Mouse (Mus musculus): ENCODE measurements around the gene Ttbk1. TPM values are rescaled to one million over a fixed set of nuclear protein-coding genes. Genes with fewer than 3 reads are reported as not detected.

The Ttbk1 gene
- total and polyA plus RNA-seq, 3 experiments, result 0.08 TPM; not detected in 2

DNA sequence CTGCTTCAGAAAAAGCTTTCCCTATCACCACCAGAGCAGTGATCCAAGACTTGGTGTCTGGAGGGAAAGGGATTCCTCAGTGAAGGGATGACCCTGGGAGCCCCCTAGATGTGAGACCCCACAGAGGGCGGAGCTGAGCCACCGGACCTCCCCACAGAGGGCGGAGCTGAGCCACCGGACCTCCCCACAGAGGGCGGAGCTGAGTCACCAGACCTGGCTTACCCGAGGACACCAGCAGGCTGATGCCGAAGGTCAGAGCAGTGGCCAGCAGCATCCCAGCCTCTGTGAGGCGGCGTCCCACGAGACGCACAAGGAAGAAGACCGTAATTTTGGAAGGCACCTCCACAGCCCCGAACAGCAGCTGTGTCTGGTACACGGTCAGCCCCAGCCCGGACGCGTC lies 53.8 kb downstream of the Ttbk1 start:
- no peaks in the 10 kb centered on the region for H3K79me2 ChIP-seq (ENCODE audit: control insufficient read depth, insufficient read depth, low read length, poor library complexity)
- H3K27ac ChIP-seq (ENCODE audit: control insufficient read depth, low read depth, low read length), result no peak overlapping the region
- no peaks in the 10 kb centered on the region for H3K36me3 ChIP-seq (ENCODE audit: control insufficient read depth in 1 of 2, insufficient read depth in 2 of 2, low read length in 2 of 2)
- TF ChIP-seq GABPA (IDR thresholded peaks at IDR 0.05; ENCODE audit: low read depth, low read length) (no peak), TCF12 (IDR thresholded peaks at IDR 0.05; ENCODE audit: low read depth, low read length) (no peak), ELF1 (IDR thresholded peaks at IDR 0.05; ENCODE audit: low read depth, low read length) (no peak), POLR2AphosphoS2 (IDR thresholded peaks at IDR 0.05; ENCODE audit: low read length) (no peak), HCFC1 (IDR thresholded peaks at IDR 0.05; ENCODE audit: low read depth, low read length) (no peak), MEF2A (IDR thresholded peaks at IDR 0.05; ENCODE audit: extremely low read depth, insufficient replicate concordance, low read depth, low read length, poor library complexity, severe bottlenecking) (no peak), RAD21 (IDR thresholded peaks at IDR 0.05; ENCODE audit: low read depth, low read length) (no peak), EP300 (IDR thresholded peaks at IDR 0.05; ENCODE audit: low read depth in 1 of 2, low read length in 2 of 2) (no peak), POLR2A (IDR thresholded peaks at IDR 0.05; ENCODE audit: control insufficient read depth in 1 of 2, insufficient read depth in 1 of 2, low read depth in 1 of 2, low read length in 2 of 2, poor library complexity in 1 of 2) (no peak), SMC3 (IDR thresholded peaks at IDR 0.05; ENCODE audit: low read depth, low read length) (no peak), UBTF (IDR thresholded peaks at IDR 0.05; ENCODE audit: borderline replicate concordance, insufficient read depth, low read depth, low read length) (no peak), TBP (IDR thresholded peaks at IDR 0.05; ENCODE audit: low read depth, low read length) (no peak), MAFK (IDR thresholded peaks at IDR 0.05; ENCODE audit: borderline replicate concordance, low read depth, low read length) (no peak), MYC (IDR thresholded peaks at IDR 0.05; ENCODE audit: low read depth, low read length) (no peak), GATA1 (IDR thresholded peaks at IDR 0.05; ENCODE audit: low read depth, low read length) (no peak)
- H3K27me3 ChIP-seq (ENCODE audit: control insufficient read depth in 1 of 2, insufficient read depth in 2 of 2, low read length in 2 of 2), result no peaks in the 10 kb centered on the region
- DNase-seq (ENCODE audit: low read depth, low spot score), result no peak
- no peak overlapping the region for H3K9ac ChIP-seq (ENCODE audit: control insufficient read depth, low read depth, low read length, poor library complexity, severe bottlenecking)
- H3K4me3 ChIP-seq (ENCODE audit: control insufficient read depth in 1 of 2, insufficient read depth in 1 of 2, low read depth in 2 of 2, low read length in 2 of 2), result no peak overlapping the region
- no peaks in the 10 kb centered on the region for H3K4me1 ChIP-seq (ENCODE audit: control insufficient read depth in 1 of 2, insufficient read depth in 2 of 2, low read length in 2 of 2)
- no peaks in the 10 kb centered on the region for H3K9me3 ChIP-seq (replicated peaks; ENCODE audit: insufficient read depth, low read length)

DNA sequence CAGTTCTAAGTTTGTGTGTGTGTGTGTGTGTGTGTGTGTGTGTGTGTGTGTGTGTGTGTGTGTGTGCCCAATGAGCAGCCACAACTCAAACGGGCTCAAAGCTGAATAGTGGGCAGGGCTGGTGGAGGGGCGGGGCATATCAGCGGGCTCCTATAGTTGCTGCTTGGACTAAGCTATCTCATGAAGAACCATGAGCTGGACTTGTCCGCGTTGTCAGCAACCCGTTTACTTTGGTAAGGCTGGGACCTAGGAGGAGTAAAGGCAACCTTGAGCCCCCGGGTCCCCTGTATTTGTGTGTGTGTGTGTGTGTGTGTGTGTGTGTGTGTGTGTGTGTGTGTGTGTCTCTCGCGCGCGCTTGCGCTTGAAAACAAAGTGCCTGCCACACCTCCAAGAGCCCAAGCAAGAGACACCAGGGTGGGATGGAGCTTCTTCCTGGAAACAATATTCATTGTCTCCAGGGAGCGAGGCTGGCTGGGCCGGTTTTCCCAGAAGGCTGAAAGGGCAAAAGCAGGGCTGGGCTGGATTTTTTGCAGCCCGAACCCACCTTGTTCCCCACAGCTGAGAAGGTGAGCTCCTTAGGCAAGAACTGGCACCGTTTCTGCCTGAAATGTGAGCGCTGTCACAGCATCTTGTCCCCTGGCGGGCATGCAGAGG lies 58.6 kb downstream of the Ttbk1 start, which contains the start of gene Crip3:
Gene Crip3 (plus strand): TSS at position 166 of the 654 bp plus-strand sequence.
- Histone ChIP-seq H3K27ac (ENCODE audit: control insufficient read depth, low read depth, low read length) (no peak within 1 kb of the TSS), H3K4me1 (ENCODE audit: control insufficient read depth in 1 of 2, insufficient read depth in 2 of 2, low read length in 2 of 2) (peaks cover 0 to 2% of the 10 kb centered on the region in 2 experiments; a peak in 1 of 4 replicates), H3K4me3 (ENCODE audit: control insufficient read depth in 1 of 2, insufficient read depth in 1 of 2, low read depth in 2 of 2, low read length in 2 of 2) (no peak within 1 kb of the TSS), H3K9me3 (replicated peaks; ENCODE audit: insufficient read depth, low read length) (no peaks in the 10 kb centered on the region), H3K27me3 (ENCODE audit: control insufficient read depth in 1 of 2, insufficient read depth in 2 of 2, low read length in 2 of 2) (no peaks in the 10 kb centered on the region), H3K79me2 (ENCODE audit: control insufficient read depth, insufficient read depth, low read length, poor library complexity) (no peaks in the 10 kb centered on the region), H3K9ac (ENCODE audit: control insufficient read depth, low read depth, low read length, poor library complexity, severe bottlenecking) (no peak within 1 kb of the TSS), H3K36me3 (ENCODE audit: control insufficient read depth in 1 of 2, insufficient read depth in 2 of 2, low read length in 2 of 2) (no peaks in the 10 kb centered on the region)
- TF ChIP-seq NELFE (IDR thresholded peaks at IDR 0.05; ENCODE audit: low read depth, low read length) (no peak), ETS1 (IDR thresholded peaks at IDR 0.05; ENCODE audit: low read depth, low read length) (no peak), CHD2 (IDR thresholded peaks at IDR 0.05; ENCODE audit: low read length) (no peak), SIN3A (IDR thresholded peaks at IDR 0.05; ENCODE audit: low read length) (no peak), GABPA (IDR thresholded peaks at IDR 0.05; ENCODE audit: low read depth, low read length) (no peak), POLR2AphosphoS2 (IDR thresholded peaks at IDR 0.05; ENCODE audit: low read length) (no peak), KAT2A (conservative IDR thresholded peaks at IDR 0.05; ENCODE audit: low read depth, low read length) (no peak), TAL1 (IDR thresholded peaks at IDR 0.05; ENCODE audit: low read length) (no peak)
- DNase-seq (ENCODE audit: low read depth, low spot score), result no peak

Measured in MEL (cell line).